Mouse (Mus musculus) gastrocnemius, adult 2 months (tissue): ENCODE results near the gene Myo16. TPM values are rescaled to one million over a fixed set of nuclear protein-coding genes. Genes with fewer than 3 reads are reported as not detected.

Source experiments
- DNase-seq: peaks from one replicate; pipeline ENCODE4 v3.0.0; 2022
- H3K27ac ChIP-seq: fragments of 200-600 bp; 2 replicates; pipeline ENCODE4 v1.8.1; 2022; ENCODE audit warnings: mild to moderate bottlenecking
- H3K4me3 ChIP-seq: fragments of 200-600 bp; 2 replicates; pipeline ENCODE4 v1.8.1; 2022; ENCODE audit warnings: mild to moderate bottlenecking, moderate library complexity
- CTCF ChIP-seq: fragments of 200-600 bp; IDR thresholded peaks from 2 replicates; pipeline ENCODE4 v1.8.1; 2022; ENCODE audit warnings: antibody characterized with exemption, mild to moderate bottlenecking, moderate library complexity
- intact Hi-C: fragments of 180-260 bp; cut with DNase I; formaldehyde crosslinking; loops from one replicate; pipeline ENCODE4 v1.15.1; 2025
- total RNA-seq, 2 experiments: library from RNA; stranded (reverse); gene quantifications; 2 replicates each; pipeline ENCODE4 v1.2.3; 2021

The Myo16 gene
- total RNA-seq, 2 experiments from 2014 or later: 0.08 to 0.36 TPM

- Histone ChIP-seq H3K4me3 (no peak overlapping the region), H3K27ac (no peak overlapping the region)
- TF ChIP-seq CTCF: no peak
- intact Hi-C loops: no loop called here
- DNase-seq: no peak
Observed at GRCm38 (mm10) chr8:10611636-10612035, 457.9 kb downstream of the Myo16 start.

GRCm38 (mm10) chr8:10613371-10613770, 459.7 kb downstream of the Myo16 start:
- H3K27ac ChIP-seq: no peak overlapping the region
- intact Hi-C loops: no loop called here
- DNase-seq: no peak
- TF ChIP-seq CTCF: peak; percentile 40
- H3K4me3 ChIP-seq: no peak overlapping the region

GRCm38 (mm10) chr8:10619689-10620088, 466.0 kb downstream of the Myo16 start:
- DNase-seq: no peak
- Histone ChIP-seq H3K4me3 (no peak overlapping the region), H3K27ac (no peak overlapping the region)
- intact Hi-C loops: no loop called here
- TF ChIP-seq CTCF: no peak

- no peak overlapping the region for H3K4me3 ChIP-seq
- no peak for TF ChIP-seq CTCF
- intact Hi-C loops: no loop called here
- no peak overlapping the region for H3K27ac ChIP-seq
- no peak for DNase-seq
Observed at GRCm38 (mm10) chr8:10625262-10625661, 471.6 kb downstream of the Myo16 start.

GRCm38 (mm10) chr8:10628725-10629124, 475.0 kb downstream of the Myo16 start:
- no peak for DNase-seq
- no peak for TF ChIP-seq CTCF
- Histone ChIP-seq H3K4me3 (no peak overlapping the region), H3K27ac (no peak overlapping the region)
- intact Hi-C loops: no loop called here

GRCm38 (mm10) chr8:10629862-10630261, 476.2 kb downstream of the Myo16 start:
- TF ChIP-seq CTCF: no peak
- no peak for DNase-seq
- intact Hi-C loops: no loop called here
- H3K27ac ChIP-seq: no peak overlapping the region
- no peak overlapping the region for H3K4me3 ChIP-seq

- no peak overlapping the region for H3K27ac ChIP-seq
- no peak overlapping the region for H3K4me3 ChIP-seq
- TF ChIP-seq CTCF: no peak
- DNase-seq: no peak
- intact Hi-C loops: no loop called here
Observed at GRCm38 (mm10) chr8:10631006-10631405, 477.3 kb downstream of the Myo16 start.

- TF ChIP-seq CTCF: no peak
- Histone ChIP-seq H3K4me3 (no peak overlapping the region), H3K27ac (no peak overlapping the region)
- intact Hi-C loops: no loop called here
- DNase-seq: no peak
Observed at GRCm38 (mm10) chr8:10632603-10633002, 478.9 kb downstream of the Myo16 start.

GRCm38 (mm10) chr8:10633360-10634140, 479.8 kb downstream of the Myo16 start:
- no peak for TF ChIP-seq CTCF
- intact Hi-C loops: no loop called here
- no peak for DNase-seq
- H3K27ac ChIP-seq: no peak overlapping the region
- H3K4me3 ChIP-seq: no peak overlapping the region

GRCm38 (mm10) chr8:10634421-10634820, 480.7 kb downstream of the Myo16 start:
- DNase-seq: no peak
- no peak for TF ChIP-seq CTCF
- Histone ChIP-seq H3K27ac (no peak overlapping the region), H3K4me3 (no peak overlapping the region)
- intact Hi-C loops: no loop called here

GRCm38 (mm10) chr8:10638871-10639270, 485.2 kb downstream of the Myo16 start:
- TF ChIP-seq CTCF: no peak
- H3K4me3 ChIP-seq: no peak overlapping the region
- H3K27ac ChIP-seq: no peak overlapping the region
- DNase-seq: no peak
- intact Hi-C loops: no loop called here

GRCm38 (mm10) chr8:10640176-10640810, 486.6 kb downstream of the Myo16 start:
- no peak for TF ChIP-seq CTCF
- H3K27ac ChIP-seq: no peak overlapping the region
- no peak overlapping the region for H3K4me3 ChIP-seq
- DNase-seq: no peak
- intact Hi-C loops: no loop called here

- DNase-seq: no peak
- intact Hi-C loops: no loop called here
- H3K4me3 ChIP-seq: no peak overlapping the region
- no peak for TF ChIP-seq CTCF
- H3K27ac ChIP-seq: no peak overlapping the region
Observed at GRCm38 (mm10) chr8:10640859-10641258, 487.1 kb downstream of the Myo16 start.

- DNase-seq: no peak
Observed at GRCm38 (mm10) chr8:10641343-10641742, 487.6 kb downstream of the Myo16 start.

More at GRCm38 (mm10) chr8:10641343-10641742, 487.6 kb downstream of the Myo16 start:
- intact Hi-C loops: no loop called here
- no peak overlapping the region for H3K4me3 ChIP-seq
- H3K27ac ChIP-seq: no peak overlapping the region
- no peak for TF ChIP-seq CTCF
